Mouse (Mus musculus) activated CD4-positive, CD25-positive, alpha-beta regulatory T cell, adult 4 months (primary cell): Measurements from ENCODE around the gene Pold3. TPM values are rescaled to one million over a fixed set of nuclear protein-coding genes. Genes with fewer than 3 reads are reported as not detected.

Experiments used
- polyA plus RNA-seq, 2 experiments: library from polyadenylated mRNA; unstranded; fragments of 100-300 nt; shearing (Covaris generic); gene quantifications; one replicate each; pipeline ENCODE4 v1.2.1; 2017

Pold3 gene
- polyA plus RNA-seq, 2 experiments from 2014 or later, result 40.6 to 44.4 TPM

Other genes with a start within 250 kb of the Pold3 start
- 1 to 10 TPM; 6.0 to 6.6 TPM for gene Rnf169, start 141.1 kb downstream of the Pold3 start, polyA plus RNA-seq
- gene Chrdl2, start 115.4 kb downstream of the Pold3 start, polyA plus RNA-seq, result not detected
- under 1 TPM in 1 of 2 experiments, not detected in 1; 0.56 TPM for gene Lipt2, start 37.7 kb upstream of the Pold3 start, polyA plus RNA-seq
- gene Kcne3, start 54.9 kb upstream of the Pold3 start, polyA plus RNA-seq, result not detected
- 1 to 10 TPM; 3.7 to 3.8 TPM for gene Pgm2l1, start 105.8 kb upstream of the Pold3 start, polyA plus RNA-seq
- under 1 TPM in 1 of 2 experiments, not detected in 1; 0.26 TPM for gene P4ha3, start 164.0 kb upstream of the Pold3 start, polyA plus RNA-seq